Mouse (Mus musculus): ENCODE results near the gene Ccdc151.
A peak's percentile ranks its signal among the peaks of the same experiment; 100 is the strongest.

Ccdc151 gene

GRCm38 (mm10) chr9:21996178-21996867 is 6.1 kb downstream of the Ccdc151 start:
- no peak for DNase-seq (ENCODE audit: low spot score)

- no peak for DNase-seq (ENCODE audit: low spot score)
Measured at GRCm38 (mm10) chr9:21992227-21992626, 10.2 kb downstream of the Ccdc151 start.

GRCm38 (mm10) chr9:21989230-21990110 is 13.0 kb downstream of the Ccdc151 start, which contains the start of gene Rgl3:
Rgl3 (minus strand) TSS chr9:21989446.
- no peak for DNase-seq (ENCODE audit: low spot score)

- DNase-seq (ENCODE audit: low spot score) = no peak
Measured at GRCm38 (mm10) chr9:21988421-21989101, 13.9 kb downstream of the Ccdc151 start.

- DNase-seq (ENCODE audit: low spot score) = no peak
Measured at GRCm38 (mm10) chr9:21987592-21988342, 14.7 kb downstream of the Ccdc151 start.

- no peak for DNase-seq (ENCODE audit: low spot score)
Measured at GRCm38 (mm10) chr9:21983911-21984310, 18.5 kb downstream of the Ccdc151 start.

- no peak for DNase-seq (ENCODE audit: low spot score)
Measured at GRCm38 (mm10) chr9:21978398-21979128, 23.9 kb downstream of the Ccdc151 start.

- peak; percentile 56 for DNase-seq (ENCODE audit: low spot score)
Measured at GRCm38 (mm10) chr9:21977972-21978371, 24.5 kb downstream of the Ccdc151 start.

- DNase-seq (ENCODE audit: low spot score) = no peak
Measured at GRCm38 (mm10) chr9:21977331-21977730, 25.1 kb downstream of the Ccdc151 start.

- no peak for DNase-seq (ENCODE audit: low spot score)
Measured at GRCm38 (mm10) chr9:21976626-21977175, 25.7 kb downstream of the Ccdc151 start.

GRCm38 (mm10) chr9:21969304-21969703 is 33.1 kb downstream of the Ccdc151 start:
- DNase-seq (ENCODE audit: low spot score) = no peak

GRCm38 (mm10) chr9:21968883-21969282 is 33.6 kb downstream of the Ccdc151 start:
- DNase-seq (ENCODE audit: low spot score) = no peak

GRCm38 (mm10) chr9:21963417-21963816 is 39.0 kb downstream of the Ccdc151 start, which contains the start of gene Epor:
Epor (minus strand) TSS chr9:21963506.
- DNase-seq (ENCODE audit: low spot score) = peak; percentile 72

GRCm38 (mm10) chr9:21962416-21963059 is 39.9 kb downstream of the Ccdc151 start:
- peak; percentile 90 for DNase-seq (ENCODE audit: low spot score)

GRCm38 (mm10) chr9:21962010-21962409 is 40.4 kb downstream of the Ccdc151 start:
- DNase-seq (ENCODE audit: low spot score) = no peak

GRCm38 (mm10) chr9:21961366-21961980 is 41.0 kb downstream of the Ccdc151 start:
- DNase-seq (ENCODE audit: low spot score) = no peak

GRCm38 (mm10) chr9:21960558-21961208 is 41.8 kb downstream of the Ccdc151 start:
- DNase-seq (ENCODE audit: low spot score) = no peak

- DNase-seq (ENCODE audit: low spot score) = no peak
Measured at GRCm38 (mm10) chr9:21960135-21960534, 42.3 kb downstream of the Ccdc151 start.

GRCm38 (mm10) chr9:21959244-21959643 is 43.2 kb downstream of the Ccdc151 start:
- no peak for DNase-seq (ENCODE audit: low spot score)
